Mouse (Mus musculus): ENCODE measurements around the gene Gm3854.

DNA sequence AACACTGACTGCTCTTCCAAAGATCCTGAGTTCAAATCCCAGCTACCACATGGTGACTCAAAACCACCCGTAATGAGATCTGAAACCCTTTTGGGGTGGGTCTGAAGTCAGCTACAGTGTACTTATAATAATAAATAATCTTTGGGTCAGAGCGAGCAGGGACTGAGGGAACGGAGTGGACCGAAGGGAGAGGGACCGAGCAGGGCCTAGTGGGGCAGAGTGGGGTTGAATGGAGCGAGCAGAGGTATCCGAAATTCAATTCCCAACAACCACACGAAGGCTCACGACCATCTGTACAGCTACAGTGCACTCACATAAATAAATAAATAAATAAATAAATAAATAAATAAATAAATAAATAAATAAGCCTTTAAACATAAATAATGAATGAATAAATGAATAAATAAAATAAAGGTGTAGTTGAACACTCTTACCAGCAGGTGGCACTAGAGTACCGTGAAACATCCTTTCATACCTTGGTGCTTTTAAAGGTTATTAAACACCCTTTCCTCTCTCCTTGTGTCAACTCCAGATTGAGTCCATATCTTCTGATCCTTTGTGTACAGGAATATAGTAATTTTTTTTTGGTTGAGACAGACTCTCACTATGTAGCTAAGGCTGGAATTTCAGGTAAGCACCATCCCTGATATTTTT, 15.5 kb downstream of the Gm3854 start:
- TF ChIP-seq CTCF (IDR thresholded peaks at IDR 0.05; ENCODE audit: extremely low read depth, insufficient read length, insufficient replicate concordance, low read depth, low read length) (no peak), POLR2A (IDR thresholded peaks at IDR 0.05; ENCODE audit: low read depth, low read length) (no peak)

Data from small intestine, adult 2 months (tissue).